Mouse (Mus musculus) testis, adult 2 months (tissue): ENCODE measurements around the gene Pelo. TPM values are rescaled to one million over a fixed set of nuclear protein-coding genes. Genes with fewer than 3 reads are reported as not detected.

Source experiments
- H3K27ac ChIP-seq: fragments of 200-500 bp; 2 replicates; pipeline ENCODE4 v1.5.1; 2012; ENCODE audit warnings: low read depth, low read length; ENCODE audit not compliant: control insufficient read depth, insufficient read depth
- H3K27me3 ChIP-seq: fragments of 200-500 bp; 2 replicates; pipeline ENCODE4 v1.6.1; 2012; ENCODE audit warnings: mild to moderate bottlenecking, low read length, moderate library complexity; ENCODE audit not compliant: control insufficient read depth, insufficient read depth
- H3K36me3 ChIP-seq: fragments of 200-500 bp; 2 replicates; pipeline ENCODE4 v1.6.1; 2012; ENCODE audit warnings: mild to moderate bottlenecking, low read length; ENCODE audit not compliant: control insufficient read depth, insufficient read depth
- H3K4me1 ChIP-seq: fragments of 200-500 bp; 2 replicates; pipeline ENCODE4 v1.6.1; 2012; ENCODE audit warnings: low read length; ENCODE audit not compliant: control insufficient read depth, insufficient read depth
- H3K4me3 ChIP-seq: fragments of 200-500 bp; 2 replicates; pipeline ENCODE4 v1.5.1; 2012; ENCODE audit warnings: low read depth, mild to moderate bottlenecking, low read length, moderate library complexity, mixed read lengths; ENCODE audit not compliant: control insufficient read depth
- CTCF ChIP-seq: fragments of 200-500 bp; IDR thresholded peaks from 2 replicates; pipeline ENCODE4 v1.5.1; 2012; ENCODE audit warnings: low read depth, mild to moderate bottlenecking, inconsistent platforms, low read length, moderate library complexity; ENCODE audit not compliant: control insufficient read depth, insufficient read depth, insufficient replicate concordance
- POLR2A ChIP-seq: fragments of 200-500 bp; IDR thresholded peaks from 2 replicates; pipeline ENCODE4 v1.6.1; 2012; ENCODE audit warnings: low read depth, mild to moderate bottlenecking, inconsistent platforms, low read length, moderate library complexity; ENCODE audit not compliant: control insufficient read depth
- polyA plus RNA-seq: library from polyadenylated mRNA; depleted of rRNA; stranded (reverse); fragments of >200 nt; gene quantifications from 2 replicates; pipeline ENCODE4 v1.2.3, GENCODE M21; 2012; rRNA removed

Gene Pelo
- polyA plus RNA-seq = 14.9 and 18.6 TPM in 2 replicates

GRCm38 (mm10) chr13:115090069-115090976 lies at the start of gene Pelo:
TSS of gene Pelo (minus strand) at chr13:115090186.
- Histone ChIP-seq H3K27me3 (no peaks in the 10 kb centered on the region), H3K4me1 (peaks cover 15% of the 10 kb centered on the region), H3K36me3 (no peaks in the 10 kb centered on the region), H3K4me3 (peak within 1 kb of the TSS; percentile 89), H3K27ac (peak within 1 kb of the TSS; percentile 77)
- TF ChIP-seq CTCF (no peak), POLR2A (peak; percentile 72)

GRCm38 (mm10) chr13:115138513-115138912 lies 48.5 kb upstream of the Pelo start:
- Histone ChIP-seq H3K4me1 (no peaks in the 10 kb centered on the region), H3K36me3 (no peaks in the 10 kb centered on the region), H3K27me3 (no peaks in the 10 kb centered on the region), H3K4me3 (no peak overlapping the region), H3K27ac (no peak overlapping the region)
- TF ChIP-seq POLR2A = no peak
- no peak for TF ChIP-seq CTCF

- H3K4me3 ChIP-seq = no peak overlapping the region
- no peak overlapping the region for H3K27ac ChIP-seq
- H3K4me1 ChIP-seq = no peaks in the 10 kb centered on the region
- H3K36me3 ChIP-seq = no peaks in the 10 kb centered on the region
- no peak for TF ChIP-seq POLR2A
- TF ChIP-seq CTCF = no peak
- no peaks in the 10 kb centered on the region for H3K27me3 ChIP-seq
Measured at GRCm38 (mm10) chr13:115136761-115137160, 46.8 kb upstream of the Pelo start.

GRCm38 (mm10) chr13:115132435-115132834 lies 42.4 kb upstream of the Pelo start:
- Histone ChIP-seq H3K27ac (no peak overlapping the region), H3K27me3 (no peaks in the 10 kb centered on the region), H3K4me3 (no peak overlapping the region), H3K4me1 (no peaks in the 10 kb centered on the region), H3K36me3 (no peaks in the 10 kb centered on the region)
- TF ChIP-seq CTCF (no peak), POLR2A (no peak)

- Histone ChIP-seq H3K4me1 (no peaks in the 10 kb centered on the region), H3K36me3 (no peaks in the 10 kb centered on the region), H3K27me3 (no peaks in the 10 kb centered on the region), H3K27ac (no peak overlapping the region), H3K4me3 (no peak overlapping the region)
- TF ChIP-seq POLR2A (no peak), CTCF (no peak)
Measured at GRCm38 (mm10) chr13:115131381-115131780, 41.4 kb upstream of the Pelo start.

- H3K4me1 ChIP-seq = no peaks in the 10 kb centered on the region
- no peak overlapping the region for H3K27ac ChIP-seq
- no peaks in the 10 kb centered on the region for H3K27me3 ChIP-seq
- no peak for TF ChIP-seq POLR2A
- no peak for TF ChIP-seq CTCF
- no peak overlapping the region for H3K4me3 ChIP-seq
- no peaks in the 10 kb centered on the region for H3K36me3 ChIP-seq
Measured at GRCm38 (mm10) chr13:115130035-115130434, 40.0 kb upstream of the Pelo start.

- TF ChIP-seq CTCF (no peak), POLR2A (no peak)
- H3K27me3 ChIP-seq = no peaks in the 10 kb centered on the region
- no peak overlapping the region for H3K27ac ChIP-seq
- no peaks in the 10 kb centered on the region for H3K36me3 ChIP-seq
- no peak overlapping the region for H3K4me3 ChIP-seq
- H3K4me1 ChIP-seq = no peaks in the 10 kb centered on the region
Measured at GRCm38 (mm10) chr13:115127826-115128225, 37.8 kb upstream of the Pelo start.

- Histone ChIP-seq H3K4me1 (no peaks in the 10 kb centered on the region), H3K27ac (no peak overlapping the region), H3K4me3 (no peak overlapping the region), H3K36me3 (no peaks in the 10 kb centered on the region), H3K27me3 (no peaks in the 10 kb centered on the region)
- TF ChIP-seq POLR2A (no peak), CTCF (no peak)
Measured at GRCm38 (mm10) chr13:115126534-115126933, 36.5 kb upstream of the Pelo start.
